Mouse (Mus musculus) stomach, adult 2 months (tissue): Measurements from ENCODE around the gene Tnfrsf4. TPM values are rescaled to one million over a fixed set of nuclear protein-coding genes. Genes with fewer than 3 reads are reported as not detected.

Source experiments
- polyA plus RNA-seq: library from polyadenylated mRNA; depleted of rRNA; stranded (reverse); fragments of >200 nt; gene quantifications from 2 replicates; pipeline ENCODE4 v1.2.3, GENCODE M21; 2012; rRNA removed

The Tnfrsf4 gene
- 2.7 and 2.9 TPM in 2 replicates for polyA plus RNA-seq

DNA sequence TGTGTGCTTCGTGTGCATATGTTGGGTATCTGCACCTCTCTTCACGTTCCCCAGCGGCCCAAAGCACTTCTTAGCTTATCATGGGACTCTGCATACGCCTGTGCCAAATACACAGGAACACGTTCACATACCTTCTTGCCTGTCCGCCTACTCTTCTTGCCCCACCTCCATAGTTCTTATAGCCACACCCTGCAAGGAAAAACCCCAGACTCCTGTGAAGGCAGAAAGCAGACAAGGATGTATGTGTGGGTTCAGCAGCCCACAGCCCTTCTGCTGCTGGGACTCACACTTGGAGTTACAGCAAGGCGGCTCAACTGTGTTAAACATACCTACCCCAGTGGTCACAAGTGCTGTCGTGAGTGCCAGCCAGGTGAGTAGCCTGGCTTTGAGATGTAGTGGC lies at the start of gene Tnfrsf4:
Gene Tnfrsf4, plus strand, starts transcription at position 207 of the 400 bp plus-strand sequence.

DNA sequence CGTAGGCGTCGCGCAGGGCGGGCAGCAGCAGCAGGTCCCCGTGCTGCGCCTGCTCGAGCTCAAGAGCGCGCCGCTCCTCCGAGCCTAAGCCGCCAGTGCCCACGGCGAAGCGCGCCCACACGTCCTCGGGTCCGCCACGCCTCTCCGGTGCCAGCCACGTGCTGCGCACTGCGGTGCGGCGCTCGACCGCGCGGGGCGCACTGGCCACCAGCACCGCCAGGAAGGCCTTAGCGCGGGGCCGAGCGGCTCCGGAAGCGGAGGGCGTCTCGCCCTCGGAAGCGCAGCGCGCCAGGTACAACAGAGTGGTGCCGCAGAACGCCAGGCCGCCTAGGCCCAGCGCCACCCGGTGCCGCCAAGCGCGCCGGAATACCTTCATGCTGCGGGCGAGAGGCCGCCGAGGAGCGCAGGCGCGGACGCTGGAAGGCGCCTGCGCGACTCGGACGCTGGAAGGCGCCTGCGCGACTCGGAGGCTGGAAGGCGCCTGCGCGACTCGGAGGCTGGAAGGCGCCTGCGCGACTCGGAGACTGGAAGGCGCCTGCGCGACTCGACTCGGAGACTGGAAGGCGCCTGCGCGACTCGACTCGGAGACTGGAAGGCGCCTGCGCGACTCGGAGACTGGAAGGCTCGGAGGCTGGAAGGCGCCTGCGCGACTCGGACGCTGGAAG lies 21.3 kb upstream of the Tnfrsf4 start, which contains the start of the genes B3galt6 and Sdf4:
Gene B3galt6, minus strand, starts transcription at position 409 of the 665 bp plus-strand sequence.
Gene Sdf4, plus strand, starts transcription at position 632 of the 665 bp plus-strand sequence.

DNA sequence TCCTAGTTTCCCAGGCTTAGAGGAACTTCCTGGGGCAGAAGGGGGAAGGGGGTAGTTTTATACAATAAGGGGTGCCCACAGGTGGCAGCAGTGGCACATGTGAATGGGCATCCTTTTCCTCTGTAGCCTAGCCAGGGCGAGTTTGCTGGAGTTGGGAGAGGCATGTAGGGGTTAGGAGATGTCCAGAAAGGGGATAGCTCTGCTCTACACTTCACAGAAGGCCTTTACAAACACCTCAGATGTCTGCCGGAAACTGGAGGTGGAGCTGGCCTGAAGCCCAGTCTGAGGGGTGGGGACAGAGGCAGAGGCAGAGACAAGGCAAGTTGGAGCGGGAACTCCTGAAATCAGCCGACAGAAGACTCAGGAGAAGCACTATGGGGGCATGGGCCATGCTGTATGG lies 12.4 kb downstream of the Tnfrsf4 start, which contains the start of gene Tnfrsf18:
Gene Tnfrsf18, plus strand, starts transcription at position 152 of the 400 bp plus-strand sequence.

DNA sequence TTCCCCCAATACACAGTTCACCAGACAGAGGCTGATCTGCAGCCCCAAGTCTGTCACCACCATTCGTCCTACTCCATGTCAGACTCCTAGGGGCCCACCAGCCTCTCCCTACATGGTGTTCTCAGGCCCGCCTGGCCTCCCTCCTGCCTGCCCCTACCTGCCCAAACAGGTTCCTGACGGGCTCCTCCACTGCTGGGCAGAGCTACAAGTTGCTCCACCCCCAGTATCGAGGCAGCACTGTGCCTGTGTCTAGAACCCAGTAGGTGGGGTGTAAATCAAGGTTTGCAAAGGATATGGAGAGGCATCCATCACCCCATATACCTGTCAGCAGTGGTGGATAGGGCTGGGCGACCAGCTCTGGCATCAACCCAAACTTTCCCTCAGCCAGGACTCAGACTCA lies 45.6 kb downstream of the Tnfrsf4 start, which contains the start of gene Ttll10:
Gene Ttll10, minus strand, starts transcription at position 154 of the 400 bp plus-strand sequence.

Other genes starting within 250 kb of the Tnfrsf4 start
- gene Vwa1, start 239.1 kb upstream of the Tnfrsf4 start, polyA plus RNA-seq = 11.4 and 13.1 TPM in 2 replicates
- gene Tmem88b, start 228.0 kb upstream of the Tnfrsf4 start, polyA plus RNA-seq = 0.18 and 0.28 TPM in 2 replicates
- 0.09 TPM in 1 of 2 replicates, not detected in the other for gene Ankrd65, start 223.4 kb upstream of the Tnfrsf4 start, polyA plus RNA-seq
- gene Mrpl20, start 211.0 kb upstream of the Tnfrsf4 start, polyA plus RNA-seq = 18.2 and 33.5 TPM in 2 replicates
- 18.2 and 22.6 TPM in 2 replicates for gene Ccnl2, start 201.4 kb upstream of the Tnfrsf4 start, polyA plus RNA-seq
- gene Aurkaip1, start 182.6 kb upstream of the Tnfrsf4 start, polyA plus RNA-seq = 106 and 164 TPM in 2 replicates
- gene Mxra8, start 174.2 kb upstream of the Tnfrsf4 start, polyA plus RNA-seq = 106 and 126 TPM in 2 replicates
- 102 and 114 TPM in 2 replicates for gene Dvl1, start 166.4 kb upstream of the Tnfrsf4 start, polyA plus RNA-seq
- 0.33 and 0.81 TPM in 2 replicates for gene Tas1r3, start 150.5 kb upstream of the Tnfrsf4 start, polyA plus RNA-seq
- 24.9 and 45.1 TPM in 2 replicates for gene Cptp, start 144.4 kb upstream of the Tnfrsf4 start, polyA plus RNA-seq
- 15.0 and 21.4 TPM in 2 replicates for gene Ints11, start 144.3 kb upstream of the Tnfrsf4 start, polyA plus RNA-seq
- gene Pusl1, start 122.1 kb upstream of the Tnfrsf4 start, polyA plus RNA-seq = 41.8 and 63.5 TPM in 2 replicates
- gene Acap3, start 122.0 kb upstream of the Tnfrsf4 start, polyA plus RNA-seq = 21.4 and 21.8 TPM in 2 replicates
- gene Ube2j2, start 70.0 kb upstream of the Tnfrsf4 start, polyA plus RNA-seq = 41.1 and 63.8 TPM in 2 replicates
- 30.7 and 39.0 TPM in 2 replicates for gene C1qtnf12, start 51.5 kb upstream of the Tnfrsf4 start, polyA plus RNA-seq
- gene B3galt6, start 21.2 kb upstream of the Tnfrsf4 start, polyA plus RNA-seq = 4.6 and 6.1 TPM in 2 replicates
- gene Sdf4, start 21.0 kb upstream of the Tnfrsf4 start, polyA plus RNA-seq = 25.9 and 26.5 TPM in 2 replicates
- 2.6 and 2.8 TPM in 2 replicates for gene Tnfrsf18, start 12.3 kb downstream of the Tnfrsf4 start, polyA plus RNA-seq
- gene Ttll10, start 45.6 kb downstream of the Tnfrsf4 start, polyA plus RNA-seq = 5.6 and 10.5 TPM in 2 replicates
- 3.9 and 5.1 TPM in 2 replicates for gene 9430015G10Rik, start 96.1 kb downstream of the Tnfrsf4 start, polyA plus RNA-seq
- gene Rnf223, start 116.7 kb downstream of the Tnfrsf4 start, polyA plus RNA-seq = 0.82 and 3.3 TPM in 2 replicates
- gene Agrn, start 183.6 kb downstream of the Tnfrsf4 start, polyA plus RNA-seq = 21.3 and 32.8 TPM in 2 replicates
- 6.6 and 11.0 TPM in 2 replicates for gene Isg15, start 187.0 kb downstream of the Tnfrsf4 start, polyA plus RNA-seq
- 0.85 and 0.87 TPM in 2 replicates for gene AW011738, start 189.5 kb downstream of the Tnfrsf4 start, polyA plus RNA-seq
- gene Perm1, start 202.0 kb downstream of the Tnfrsf4 start, polyA plus RNA-seq = 2.8 and 2.9 TPM in 2 replicates
- 51.4 and 62.2 TPM in 2 replicates for gene Plekhn1, start 221.0 kb downstream of the Tnfrsf4 start, polyA plus RNA-seq
- gene Noc2l, start 222.2 kb downstream of the Tnfrsf4 start, polyA plus RNA-seq = 31.4 and 34.2 TPM in 2 replicates
- 0.12 and 0.15 TPM in 2 replicates for gene Samd11, start 241.8 kb downstream of the Tnfrsf4 start, polyA plus RNA-seq